8 mouse cellular contexts compared by ENCODE assay signal in genomic region chr13:55099726-55100478, GRCm38 (mm10). TPM values are rescaled to one million over a fixed set of nuclear protein-coding genes. Genes with fewer than 3 reads are reported as not detected.
DNase-seq lines count a peak whose midpoint lies in the region; ATAC-seq and TF ChIP-seq lines count a peak whose summit lies in the region.

TSS of gene Uimc1 (minus strand) at chr13:55100300.

- peak within 1 kb of the TSS; percentile 74 for H3K4me3 ChIP-seq in heart, embryonic 11.5 days (ENCODE audit: low read depth, low read length)
- H3K4me3 ChIP-seq in kidney, embryonic 15.5 days (replicated peaks): peak within 1 kb of the TSS; percentile 94
- H3K4me3 ChIP-seq in liver, embryonic 14.5 days (ENCODE audit: insufficient read depth in 1 of 2, low read depth in 2 of 2, low read length in 2 of 2): peak within 1 kb of the TSS; percentile 87 to 96
- H3K4me3 ChIP-seq in stomach, embryonic 15.5 days (replicated peaks): peak within 1 kb of the TSS; percentile 90

- no peak for TF ChIP-seq EP300 in liver, embryonic 14.5 days (IDR thresholded peaks at IDR 0.05; ENCODE audit: low read depth)

- peaks cover 6% of the 10 kb centered on the region for H3K4me1 ChIP-seq in heart, embryonic 11.5 days (ENCODE audit: control insufficient read depth, insufficient read depth, low read length)
- peaks cover 11% of the 10 kb centered on the region; the same call in 1 of the 2 replicates for H3K4me1 ChIP-seq in kidney, embryonic 15.5 days
- H3K4me1 ChIP-seq in liver, embryonic 14.5 days (replicated peaks; ENCODE audit: control insufficient read depth in 2 of 2, insufficient read depth in 2 of 2, low read length in 1 of 2): peaks cover 9 to 13% of the 10 kb centered on the region in 2 experiments
- no peaks in the 10 kb centered on the region; the same call in 1 of the 2 replicates for H3K4me1 ChIP-seq in stomach, embryonic 15.5 days

- peak within 1 kb of the TSS; percentile 95 for H3K27ac ChIP-seq in heart, embryonic 11.5 days (ENCODE audit: low read depth, low read length)
- H3K27ac ChIP-seq in kidney, embryonic 15.5 days: peak within 1 kb of the TSS; percentile 94
- H3K27ac ChIP-seq in liver, embryonic 14.5 days: peak within 1 kb of the TSS; percentile 79
- peak within 1 kb of the TSS; percentile 93 for H3K27ac ChIP-seq in stomach, embryonic 15.5 days

- peak within 1 kb of the TSS; percentile 83 for H3K4me2 ChIP-seq in heart, embryonic 11.5 days
- peak within 1 kb of the TSS; percentile 69 for H3K4me2 ChIP-seq in kidney, embryonic 15.5 days
- H3K4me2 ChIP-seq in liver, embryonic 14.5 days (ENCODE audit: low read depth): peak within 1 kb of the TSS; percentile 95
- peak within 1 kb of the TSS; percentile 70 for H3K4me2 ChIP-seq in stomach, embryonic 15.5 days

- peak within 1 kb of the TSS; percentile 88 for H3K9ac ChIP-seq in heart, embryonic 11.5 days (ENCODE audit: low read depth, low read length)
- H3K9ac ChIP-seq in kidney, embryonic 15.5 days: peak within 1 kb of the TSS; percentile 90
- peak within 1 kb of the TSS; percentile 97 for H3K9ac ChIP-seq in liver, embryonic 14.5 days (replicated peaks)
- peak within 1 kb of the TSS; percentile 89 for H3K9ac ChIP-seq in stomach, embryonic 15.5 days

- H3K36me3 ChIP-seq in heart, embryonic 11.5 days (ENCODE audit: control insufficient read depth, insufficient read depth, low read length): no peaks in the 10 kb centered on the region
- no peaks in the 10 kb centered on the region for H3K36me3 ChIP-seq in kidney, embryonic 15.5 days
- H3K36me3 ChIP-seq in liver, embryonic 14.5 days (replicated peaks; ENCODE audit: control insufficient read depth, insufficient read depth, low read depth): no peaks in the 10 kb centered on the region
- H3K36me3 ChIP-seq in stomach, embryonic 15.5 days: no peaks in the 10 kb centered on the region

- H3K9me3 ChIP-seq in heart, embryonic 11.5 days (replicated peaks; ENCODE audit: control insufficient read depth, low read length): no peaks in the 10 kb centered on the region
- no peaks in the 10 kb centered on the region for H3K9me3 ChIP-seq in kidney, embryonic 15.5 days (replicated peaks)
- H3K9me3 ChIP-seq in liver, embryonic 14.5 days (ENCODE audit: control insufficient read depth, low read length): no peaks in the 10 kb centered on the region
- H3K9me3 ChIP-seq in stomach, embryonic 15.5 days: no peaks in the 10 kb centered on the region

- 0 out of 2 replicates have a peak, but pooled peaks have one; percentile 33 for TF ChIP-seq CTCF in brain, embryonic 14.5 days (IDR thresholded peaks at IDR 0.05; ENCODE audit: borderline replicate concordance, extremely low read depth, insufficient read depth, insufficient read length)
- TF ChIP-seq CTCF in liver, embryonic 14.5 days (IDR thresholded peaks at IDR 0.05; ENCODE audit: low read depth): peak; percentile 50

- peak; percentile 75 for ATAC-seq in erythroblast, adult 5-6 weeks (replicated peaks; ENCODE audit: low FRiP score, poor library complexity, severe bottlenecking)
- peak; percentile 83 for ATAC-seq in heart, embryonic 11.5 days (replicated peaks; ENCODE audit: insufficient number of reproducible peaks, low FRiP score, low TSS enrichment)
- ATAC-seq in kidney, embryonic 15.5 days (replicated peaks; ENCODE audit: low FRiP score): peak; percentile 90
- peak; percentile 84 for ATAC-seq in liver, embryonic 14.5 days (ENCODE audit: insufficient read depth)
- peak; percentile 90 for ATAC-seq in stomach, embryonic 15.5 days (ENCODE audit: insufficient read depth, low FRiP score, low read depth)

- under 1% methylated on average over 73 of the region's 81 CpGs for WGBS in heart, embryonic 11.5 days (ENCODE audit: insufficient replicate concordance)
- under 1% methylated on average over 80 of the region's 81 CpGs for WGBS in kidney, embryonic 15.5 days
- under 1% methylated on average over 76 of the region's 81 CpGs for WGBS in liver, embryonic 14.5 days (ENCODE audit: insufficient replicate concordance)
- WGBS in stomach, embryonic 15.5 days: under 1% methylated on average over 70 of the region's 81 CpGs

- no peaks in the 10 kb centered on the region for H3K27me3 ChIP-seq in heart, embryonic 11.5 days (ENCODE audit: control insufficient read depth, insufficient read depth, low read length)
- H3K27me3 ChIP-seq in kidney, embryonic 15.5 days: no peaks in the 10 kb centered on the region
- H3K27me3 ChIP-seq in liver, embryonic 14.5 days (ENCODE audit: control insufficient read depth, insufficient read depth, low read length): no peaks in the 10 kb centered on the region
- no peaks in the 10 kb centered on the region for H3K27me3 ChIP-seq in stomach, embryonic 15.5 days (replicated peaks)

- peak; percentile 97 for TF ChIP-seq POLR2A in brain, embryonic 14.5 days (IDR thresholded peaks at IDR 0.05; ENCODE audit: borderline replicate concordance, extremely low read depth, insufficient read depth, insufficient read length, poor library complexity, severe bottlenecking)

- peak; percentile 72 to 75 for DNase-seq in CD8-positive naive resting alpha-beta T cell, adult 2 months (ENCODE audit: low read depth in 2 of 2, low spot score in 2 of 2)
- DNase-seq in brain, embryonic 14.5 days (ENCODE audit: low read depth): peak; percentile 95
- DNase-seq in liver, embryonic 14.5 days (ENCODE audit: low read depth in 3 of 3, low spot score in 3 of 3): peak; percentile 70 to 73 (median 71)
- peak; percentile 90 for DNase-seq in neural tube, embryonic 10.5 days (ENCODE audit: extremely low spot score, low spot score)

RNA-seq across cellular contexts. Expression of gene Uimc1, which starts in this region (rescaled TPM):
- 15.4 and 17.3 TPM in 2 replicates for polyA plus RNA-seq in brain, embryonic 14.5 days (2012; rRNA removed)
- total RNA-seq in erythroblast, adult 5-6 weeks (2015; ENCODE audit: low replicate concordance): 16.5 and 36.5 TPM in 2 replicates
- 25.1 and 30.4 TPM in 2 replicates for total RNA-seq in erythroblast, adult 5-6 weeks (2017; ENCODE audit: low replicate concordance)
- 18.3 and 18.7 TPM in 2 replicates for polyA plus RNA-seq in heart, embryonic 11.5 days (2014; fragmentation: Nextera tagmentation; extraction: Ambion mirVana)
- polyA plus RNA-seq in kidney, embryonic 15.5 days (2015; fragmentation: Nextera tagmentation; extraction: Ambion mirVana): 23.9 and 24.3 TPM in 2 replicates
- polyA plus RNA-seq in liver, embryonic 14.5 days (2012; rRNA removed): 6.0 and 12.5 TPM in 2 replicates
- 16.0 and 16.6 TPM in 2 replicates for polyA plus RNA-seq in liver, embryonic 14.5 days (2014; fragmentation: Nextera tagmentation; extraction: Ambion mirVana)
- 21.4 and 29.4 TPM in 2 replicates for polyA plus RNA-seq in stomach, embryonic 15.5 days (2015; fragmentation: Nextera tagmentation; extraction: Ambion mirVana)

Comparison
In these comparisons a context has a peak if more than half of its experiments do, and no peak if none do; other contexts are left out.
1. Peak in every context shown above with its lines: DNase-seq, ATAC-seq, H3K4me3 ChIP-seq and H3K27ac ChIP-seq.